Mouse (Mus musculus): ENCODE data around the gene Fgfr2.

DNA sequence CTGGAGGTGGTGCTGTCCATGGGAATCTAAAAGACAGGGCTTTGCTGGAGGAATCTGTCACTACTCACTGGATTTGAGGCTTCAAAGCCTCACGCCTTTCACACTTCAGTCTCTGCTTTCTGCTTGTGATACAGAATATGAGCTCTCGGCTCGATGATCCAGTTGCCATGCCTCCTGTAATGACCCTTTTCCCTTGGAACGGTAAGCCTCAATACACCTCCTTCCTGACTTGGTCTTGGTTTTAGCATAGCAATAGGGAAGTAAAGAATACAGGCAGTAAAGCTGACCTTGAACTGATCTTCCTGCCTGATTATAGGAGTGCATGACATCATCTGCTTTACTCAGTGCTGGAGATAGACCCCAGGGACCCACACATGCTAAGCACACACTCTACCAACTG lies 1017.8 kb downstream of the Fgfr2 start:
- TF ChIP-seq HCFC1 (IDR thresholded peaks at IDR 0.05; ENCODE audit: borderline replicate concordance, insufficient read depth, low read length): no peak
- TF ChIP-seq ZNF384 (IDR thresholded peaks at IDR 0.05; ENCODE audit: low read depth, low read length): no peak
